Comparison of ENCODE assay signal across 8 mouse cellular contexts in genomic region chr3:60500571-60501527, GRCm38 (mm10). TPM values are rescaled to one million over a fixed set of nuclear protein-coding genes. Genes with fewer than 3 reads are reported as not detected.
DNase-seq lines count a peak whose midpoint lies in the region; ATAC-seq and TF ChIP-seq lines count a peak whose summit lies in the region.

No protein-coding gene starts in this region.

- 2% methylated on average over 21 of the region's 96 CpGs for WGBS in embryonic facial prominence, embryonic 14.5 days
- WGBS in limb, embryonic 15.5 days: under 1% methylated on average over 77 of the region's 96 CpGs
- WGBS in midbrain, embryonic 16.5 days: under 1% methylated on average over 82 of the region's 96 CpGs
- 1% methylated on average over 88 of the region's 96 CpGs for WGBS in spleen, adult 2 months

- peaks cover 35% of the 10 kb centered on the region for H3K4me1 ChIP-seq in embryonic facial prominence, embryonic 14.5 days (ENCODE audit: control insufficient read depth, insufficient read depth, low read length)
- peaks cover 16% of the 10 kb centered on the region; the same call in 1 of the 2 replicates for H3K4me1 ChIP-seq in limb, embryonic 15.5 days
- H3K4me1 ChIP-seq in midbrain, embryonic 16.5 days (ENCODE audit: control insufficient read depth, insufficient read depth, low read length): peaks cover 25% of the 10 kb centered on the region
- H3K4me1 ChIP-seq in spleen, adult 2 months (ENCODE audit: control insufficient read depth, insufficient read depth, insufficient read length): peaks cover 27% of the 10 kb centered on the region

- H3K36me3 ChIP-seq in embryonic facial prominence, embryonic 14.5 days (ENCODE audit: control insufficient read depth, insufficient read depth, low read length): no peaks in the 10 kb centered on the region
- no peaks in the 10 kb centered on the region for H3K36me3 ChIP-seq in limb, embryonic 15.5 days
- H3K36me3 ChIP-seq in midbrain, embryonic 16.5 days (ENCODE audit: control insufficient read depth, insufficient read depth, low read length): no peaks in the 10 kb centered on the region
- peaks cover 1% of the 10 kb centered on the region; the same call in 1 of the 2 replicates for H3K36me3 ChIP-seq in spleen, adult 2 months (ENCODE audit: control insufficient read depth, insufficient read depth, low read length)

- peak overlapping the region; percentile 78 for H3K4me2 ChIP-seq in embryonic facial prominence, embryonic 14.5 days (ENCODE audit: low read depth, low read length)
- peak overlapping the region; percentile 49 for H3K4me2 ChIP-seq in limb, embryonic 15.5 days
- H3K4me2 ChIP-seq in midbrain, embryonic 16.5 days (ENCODE audit: low read length): peak overlapping the region; percentile 85

- peak; percentile 71 for TF ChIP-seq POLR2A in spleen, adult 2 months (IDR thresholded peaks at IDR 0.05; ENCODE audit: low read depth, low read length)

- H3K4me3 ChIP-seq in embryonic facial prominence, embryonic 14.5 days (ENCODE audit: low read depth, low read length): peak overlapping the region; percentile 93
- peak overlapping the region; percentile 93 for H3K4me3 ChIP-seq in limb, embryonic 15.5 days
- H3K4me3 ChIP-seq in midbrain, embryonic 16.5 days (ENCODE audit: low read depth, low read length): peak overlapping the region; percentile 83
- peak overlapping the region; percentile 96 for H3K4me3 ChIP-seq in spleen, adult 2 months (ENCODE audit: extremely low read depth, insufficient read depth, insufficient read length)

- peak overlapping the region; percentile 97 for H3K27ac ChIP-seq in embryonic facial prominence, embryonic 14.5 days (replicated peaks; ENCODE audit: low read depth, low read length)
- peak overlapping the region; percentile 99 for H3K27ac ChIP-seq in limb, embryonic 15.5 days
- peak overlapping the region; percentile 85 for H3K27ac ChIP-seq in midbrain, embryonic 16.5 days (ENCODE audit: low read length)
- peak overlapping the region; percentile 95 for H3K27ac ChIP-seq in spleen, adult 2 months (ENCODE audit: insufficient read depth, low read length)

- H3K9me3 ChIP-seq in embryonic facial prominence, embryonic 14.5 days (ENCODE audit: control insufficient read depth, low read length): no peaks in the 10 kb centered on the region
- H3K9me3 ChIP-seq in limb, embryonic 15.5 days: no peaks in the 10 kb centered on the region
- no peaks in the 10 kb centered on the region for H3K9me3 ChIP-seq in midbrain, embryonic 16.5 days (replicated peaks; ENCODE audit: control insufficient read depth, low read length, poor library complexity, severe bottlenecking)

- no peaks in the 10 kb centered on the region for H3K27me3 ChIP-seq in embryonic facial prominence, embryonic 14.5 days (replicated peaks; ENCODE audit: control insufficient read depth, insufficient read depth, low read length)
- no peaks in the 10 kb centered on the region for H3K27me3 ChIP-seq in limb, embryonic 15.5 days
- no peaks in the 10 kb centered on the region for H3K27me3 ChIP-seq in midbrain, embryonic 16.5 days (ENCODE audit: control insufficient read depth, insufficient read depth, low read depth, low read length)
- no peaks in the 10 kb centered on the region for H3K27me3 ChIP-seq in spleen, adult 2 months (ENCODE audit: control insufficient read depth, insufficient read depth, low read length)

- peak; percentile 87 for ATAC-seq in embryonic facial prominence, embryonic 14.5 days (ENCODE audit: low read depth)
- peak; percentile 85 for ATAC-seq in limb, embryonic 15.5 days (ENCODE audit: insufficient number of reproducible peaks, low FRiP score, low TSS enrichment, low read depth)
- peak; percentile 95 for ATAC-seq in midbrain, embryonic 16.5 days

- peak; percentile 80 for DNase-seq in A20 (ENCODE audit: low read depth, low spot score)
- DNase-seq in adrenal gland, postnatal 4 days (ENCODE audit: low spot score in 2 of 2): peak; percentile 61 to 65
- DNase-seq in embryonic facial prominence, embryonic 14.5 days (ENCODE audit: low spot score): peak; percentile 73
- peak; percentile 88 for DNase-seq in heart, adult 8-10 months (ENCODE audit: low spot score)
- peak; percentile 76 to 80 for DNase-seq in kidney, adult 8-10 months
- DNase-seq in spleen, adult 2 months (ENCODE audit: low read depth in 1 of 2, low spot score in 2 of 2): peak in 1 of 2 experiments; percentile 79

- peak overlapping the region; percentile 95 for H3K9ac ChIP-seq in embryonic facial prominence, embryonic 14.5 days (ENCODE audit: low read depth, low read length)
- peak overlapping the region; percentile 90 for H3K9ac ChIP-seq in limb, embryonic 15.5 days
- H3K9ac ChIP-seq in midbrain, embryonic 16.5 days (ENCODE audit: low read depth, low read length): peak overlapping the region; percentile 87

- TF ChIP-seq CTCF in spleen, adult 2 months (IDR thresholded peaks at IDR 0.05; ENCODE audit: extremely low read depth, insufficient read depth, insufficient read length, insufficient replicate concordance): no peak

RNA-seq across cellular contexts. Expression of gene Mbnl1, which starts 28.2 kb away (rescaled TPM):
- total RNA-seq in adrenal gland, postnatal 4 days (2021): 100 to 1,000 TPM; 374 to 436 TPM
- polyA plus RNA-seq in embryonic facial prominence, embryonic 14.5 days (2014; fragmentation: Nextera tagmentation; extraction: Ambion mirVana): 110 and 113 TPM in 2 replicates
- 100 to 1,000 TPM; 226 to 256 (median 245) TPM for total RNA-seq in heart, adult 8-10 months (2022)
- polyA plus RNA-seq in limb, embryonic 15.5 days (2015; fragmentation: Nextera tagmentation; extraction: Ambion mirVana): 109 and 113 TPM in 2 replicates
- 46.8 and 48.7 TPM in 2 replicates for polyA plus RNA-seq in midbrain, embryonic 16.5 days (2015; fragmentation: Nextera tagmentation; extraction: Ambion mirVana)
- 159 and 196 TPM in 2 replicates for polyA plus RNA-seq in spleen, adult 2 months (2012; rRNA removed)
